27 mouse cellular contexts compared by ENCODE assay signal in genomic region chr3:122472412-122472811, GRCm38 (mm10).
"Had no signal": no experiment of that assay in that cellular context is flagged by ENCODE, and none has a peak within 500 bp of the region (broad histone marks: within the 10 kb centered on the region; RNA-seq: fewer than 3 reads in every experiment).

No protein-coding gene starts in this region.

- H3K27ac ChIP-seq: gastrocnemius, adult 2 months; heart, embryonic 10.5 days; hindbrain, embryonic 10.5 days; hindbrain, embryonic 12.5 days; hindbrain, embryonic 14.5 days; kidney, embryonic 15.5 days; kidney, postnatal 0 days; limb, embryonic 10.5 days; liver, embryonic 13.5 days; liver, embryonic 15.5 days had no signal

- ATAC-seq: hindbrain, embryonic 16.5 days; inflammation-experienced regulatory T-cells, adult 6 months had no signal

- H3K9ac ChIP-seq: heart, embryonic 12.5 days; hindbrain, embryonic 12.5 days; hindbrain, embryonic 14.5 days; kidney, embryonic 15.5 days; limb, embryonic 12.5 days; liver, embryonic 13.5 days; liver, embryonic 15.5 days had no signal

- H3K9me3 ChIP-seq: heart, embryonic 10.5 days; heart, embryonic 12.5 days; hindbrain, embryonic 10.5 days; hindbrain, embryonic 12.5 days; kidney, embryonic 15.5 days; limb, embryonic 10.5 days; limb, embryonic 12.5 days; liver, embryonic 13.5 days; liver, embryonic 15.5 days had no signal

- H3K4me3 ChIP-seq: gastrocnemius, adult 2 months; heart, embryonic 10.5 days; heart, embryonic 12.5 days; hindbrain, embryonic 10.5 days; hindbrain, embryonic 12.5 days; kidney, embryonic 15.5 days; limb, embryonic 10.5 days; limb, embryonic 12.5 days; liver, embryonic 13.5 days; liver, embryonic 15.5 days had no signal

- DNase-seq: gastrocnemius, adult 2 months; gastrocnemius, postnatal 10 days; gastrocnemius, postnatal 25 days; heart, adult 18-20 months; heart, postnatal 10 days; heart, postnatal 4 days; kidney, adult 11 months; kidney, adult 2 months; kidney, adult 9 months; kidney, postnatal 14 days; kidney, postnatal 36 days; layer of hippocampus, adult 9-11 months; liver; liver, embryonic 13.5 days had no signal

- H3K36me3 ChIP-seq: heart, embryonic 10.5 days; heart, embryonic 12.5 days; hindbrain, embryonic 10.5 days; hindbrain, embryonic 12.5 days; kidney, embryonic 15.5 days; limb, embryonic 10.5 days; limb, embryonic 12.5 days; liver, embryonic 13.5 days; liver, embryonic 15.5 days had no signal

- H3K27me3 ChIP-seq: hindbrain, embryonic 12.5 days; kidney, embryonic 15.5 days; limb, embryonic 12.5 days; liver, embryonic 13.5 days; liver, embryonic 15.5 days had no signal

- H3K4me2 ChIP-seq: heart, embryonic 12.5 days; hindbrain, embryonic 12.5 days; hindbrain, embryonic 14.5 days; kidney, embryonic 15.5 days; limb, embryonic 12.5 days; liver, embryonic 11.5 days; liver, embryonic 13.5 days; liver, embryonic 15.5 days had no signal
